8 mouse cellular contexts compared by ENCODE assay signal in genomic region chr9:53609968-53610781, GRCm38 (mm10). TPM values are rescaled to one million over a fixed set of nuclear protein-coding genes. Genes with fewer than 3 reads are reported as not detected.
DNase-seq lines count a peak whose midpoint lies in the region; ATAC-seq lines count a peak whose summit lies in the region.

Gene Acat1 (minus strand): TSS chr9:53610382.

- H3K27me3 ChIP-seq in hindbrain, embryonic 11.5 days (ENCODE audit: control insufficient read depth, insufficient read depth, low read length) = no peaks in the 10 kb centered on the region

- peak within 1 kb of the TSS; percentile 77 for H3K9ac ChIP-seq in hindbrain, embryonic 11.5 days (ENCODE audit: low read depth, low read length)

- peak; percentile 96 for DNase-seq in Muller cell, postnatal 12 days (ENCODE audit: inconsistent ontology term)
- peak; percentile 94 for DNase-seq in cerebellum, adult 9-11 months
- peak; percentile 78 to 94 for DNase-seq in frontal cortex, adult 2 months (ENCODE audit: extremely low spot score in 1 of 2, low spot score in 1 of 2)
- DNase-seq in hindbrain, embryonic 11.5 days (ENCODE audit: low spot score) = peak; percentile 89
- peak; percentile 96 for DNase-seq in layer of hippocampus, postnatal 10 days (ENCODE audit: low spot score in 2 of 2)
- peak; percentile 97 for DNase-seq in lung, postnatal 10 days
- peak; percentile 95 for DNase-seq in ovary, postnatal 36 days (ENCODE audit: low spot score)
- peak; percentile 89 for DNase-seq in thymus, postnatal 25 days

- H3K4me2 ChIP-seq in hindbrain, embryonic 11.5 days (replicated peaks; ENCODE audit: low read depth, low read length) = peak within 1 kb of the TSS; percentile 78

- no peak within 1 kb of the TSS for H3K27ac ChIP-seq in hindbrain, embryonic 11.5 days (ENCODE audit: low read depth, low read length)

- H3K9me3 ChIP-seq in hindbrain, embryonic 11.5 days (ENCODE audit: control insufficient read depth, low read length) = no peaks in the 10 kb centered on the region

- peak; percentile 99 for ATAC-seq in hindbrain, embryonic 11.5 days (ENCODE audit: low FRiP score)

- H3K4me3 ChIP-seq in hindbrain, embryonic 11.5 days (ENCODE audit: low read depth, low read length) = peak within 1 kb of the TSS; percentile 57

- no peaks in the 10 kb centered on the region for H3K36me3 ChIP-seq in hindbrain, embryonic 11.5 days (ENCODE audit: control insufficient read depth, insufficient read depth, low read length)

- 7% methylated on average over 45 of the region's 52 CpGs for WGBS in hindbrain, embryonic 11.5 days

- no peaks in the 10 kb centered on the region for H3K4me1 ChIP-seq in hindbrain, embryonic 11.5 days (replicated peaks; ENCODE audit: control insufficient read depth, insufficient read depth, low read length)

RNA-seq across cellular contexts. Expression of gene Acat1, which starts in this region (rescaled TPM):
- 77.5 and 83.4 TPM in 2 replicates for polyA plus RNA-seq in frontal cortex, adult 2 months (2012; rRNA removed)
- 61.9 and 67.4 TPM in 2 replicates for polyA plus RNA-seq in hindbrain, embryonic 11.5 days (2014; fragmentation: Nextera tagmentation; extraction: Ambion mirVana)
- 100 to 1,000 TPM; 138 to 139 TPM for total RNA-seq in layer of hippocampus, postnatal 10 days (2021)
